Mouse (Mus musculus) ES-Bruce4 (cell line): ENCODE data around the gene Mlkl.

ENCODE experiments used
- CTCF ChIP-seq: IDR thresholded peaks from one replicate; pipeline ENCODE4 v1.8.1; 2011; ENCODE audit warnings: low read depth, low read length
- EP300 ChIP-seq: IDR thresholded peaks from 2 replicates; pipeline ENCODE4 v1.6.1; 2011; ENCODE audit warnings: low read depth, low read length; ENCODE audit not compliant: insufficient read depth

- TF ChIP-seq CTCF: no peak
- TF ChIP-seq EP300: no peak
Observed at GRCm38 (mm10) chr8:111304359-111304758, 33.6 kb downstream of the Mlkl start.
